Mouse (Mus musculus): ENCODE data around the gene Gm10322. TPM values are rescaled to one million over a fixed set of nuclear protein-coding genes. Genes with fewer than 3 reads are reported as not detected.

Gene Gm10322
- polyA plus RNA-seq (2016; fragmentation: Nextera tagmentation; extraction: Ambion mirVana), result not detected in 2 replicates

- Histone ChIP-seq H3K9ac (peak within 1 kb of the TSS; percentile 83), H3K27me3 (no peaks in the 10 kb centered on the region), H3K36me3 (replicated peaks) (no peaks in the 10 kb centered on the region), H3K4me1 (peaks cover 22% of the 10 kb centered on the region), H3K9me3 (no peaks in the 10 kb centered on the region), H3K4me2 (peak within 1 kb of the TSS; percentile 87), H3K4me3 (replicated peaks) (peak within 1 kb of the TSS; percentile 74), H3K27ac (peak within 1 kb of the TSS; percentile 80)
- WGBS, result 0% methylated on average over 43 of the region's 51 CpGs
- peak; percentile 76 for ATAC-seq (ENCODE audit: low FRiP score)
Observed at GRCm38 (mm10) chr10:59615981-59616520, at the start of gene Gm10322. Gene Gm10322 (plus strand): TSS chr10:59616063.

- peaks cover 22% of the 10 kb centered on the region for H3K4me1 ChIP-seq
- H3K4me2 ChIP-seq, result no peak overlapping the region
- no peaks in the 10 kb centered on the region for H3K36me3 ChIP-seq (replicated peaks)
- no peaks in the 10 kb centered on the region for H3K9me3 ChIP-seq
- no peak for ATAC-seq (ENCODE audit: low FRiP score)
- H3K4me3 ChIP-seq (replicated peaks), result no peak overlapping the region
- no peaks in the 10 kb centered on the region for H3K27me3 ChIP-seq
- H3K9ac ChIP-seq, result no peak overlapping the region
- WGBS, result 92% methylated on average over 13 of the region's 13 CpGs
- no peak overlapping the region for H3K27ac ChIP-seq
Observed at GRCm38 (mm10) chr10:59566968-59567367, 48.9 kb upstream of the Gm10322 start.

- Histone ChIP-seq H3K27me3 (no peaks in the 10 kb centered on the region), H3K27ac (peak overlapping the region; percentile 36; the same call in 1 of the 2 replicates), H3K36me3 (replicated peaks) (no peaks in the 10 kb centered on the region), H3K4me2 (no peak overlapping the region), H3K9ac (no peak overlapping the region), H3K9me3 (peaks cover 13% of the 10 kb centered on the region), H3K4me1 (peaks cover 22% of the 10 kb centered on the region), H3K4me3 (replicated peaks) (no peak overlapping the region)
- peak; percentile 49; the same call in 1 of the 2 replicates for ATAC-seq (ENCODE audit: low FRiP score)
- WGBS, result 39% methylated on average over 10 of the region's 10 CpGs
Observed at GRCm38 (mm10) chr10:59568665-59569480, 47.0 kb upstream of the Gm10322 start.

GRCm38 (mm10) chr10:59569481-59569869 lies 46.4 kb upstream of the Gm10322 start:
- no peak overlapping the region for H3K4me2 ChIP-seq
- no peaks in the 10 kb centered on the region for H3K36me3 ChIP-seq (replicated peaks)
- peaks cover 17% of the 10 kb centered on the region for H3K9me3 ChIP-seq
- no peak for ATAC-seq (ENCODE audit: low FRiP score)
- H3K9ac ChIP-seq, result no peak overlapping the region
- peak overlapping the region; percentile 36; the same call in 1 of the 2 replicates for H3K27ac ChIP-seq
- H3K4me1 ChIP-seq, result peaks cover 22% of the 10 kb centered on the region
- no peaks in the 10 kb centered on the region for H3K27me3 ChIP-seq
- no peak overlapping the region for H3K4me3 ChIP-seq (replicated peaks)
- WGBS, result 68% methylated on average over 1 of the region's 1 CpGs

- Histone ChIP-seq H3K27ac (no peak overlapping the region), H3K4me1 (peaks cover 20% of the 10 kb centered on the region), H3K36me3 (replicated peaks) (no peaks in the 10 kb centered on the region), H3K9me3 (peaks cover 17% of the 10 kb centered on the region), H3K4me2 (no peak overlapping the region), H3K9ac (no peak overlapping the region), H3K4me3 (replicated peaks) (no peak overlapping the region), H3K27me3 (no peaks in the 10 kb centered on the region)
- 90% methylated on average over 6 of the region's 6 CpGs for whole genome bisulfite sequencing
- ATAC-seq (ENCODE audit: low FRiP score), result no peak
Observed at GRCm38 (mm10) chr10:59570360-59570759, 45.5 kb upstream of the Gm10322 start.

- WGBS, result 82% methylated on average over 2 of the region's 2 CpGs
- ATAC-seq (ENCODE audit: low FRiP score), result no peak
- Histone ChIP-seq H3K27me3 (no peaks in the 10 kb centered on the region), H3K27ac (no peak overlapping the region), H3K4me3 (replicated peaks) (no peak overlapping the region), H3K4me2 (no peak overlapping the region), H3K9me3 (peaks cover 17% of the 10 kb centered on the region), H3K4me1 (peaks cover 17% of the 10 kb centered on the region), H3K36me3 (replicated peaks) (no peaks in the 10 kb centered on the region), H3K9ac (no peak overlapping the region)
Observed at GRCm38 (mm10) chr10:59570780-59571179, 45.1 kb upstream of the Gm10322 start.

- Histone ChIP-seq H3K4me1 (peaks cover 13% of the 10 kb centered on the region), H3K4me2 (no peak overlapping the region), H3K27me3 (no peaks in the 10 kb centered on the region), H3K9me3 (peaks cover 17% of the 10 kb centered on the region), H3K27ac (no peak overlapping the region), H3K9ac (no peak overlapping the region), H3K36me3 (replicated peaks) (no peaks in the 10 kb centered on the region), H3K4me3 (replicated peaks) (no peak overlapping the region)
- ATAC-seq (ENCODE audit: low FRiP score), result no peak
- 93% methylated on average over 4 of the region's 4 CpGs for WGBS
Observed at GRCm38 (mm10) chr10:59571273-59571672, 44.6 kb upstream of the Gm10322 start.

- Histone ChIP-seq H3K4me1 (peaks cover 13% of the 10 kb centered on the region), H3K27ac (no peak overlapping the region), H3K4me3 (replicated peaks) (no peak overlapping the region), H3K4me2 (no peak overlapping the region), H3K36me3 (replicated peaks) (no peaks in the 10 kb centered on the region), H3K27me3 (no peaks in the 10 kb centered on the region), H3K9me3 (peaks cover 17% of the 10 kb centered on the region), H3K9ac (no peak overlapping the region)
- no peak for ATAC-seq (ENCODE audit: low FRiP score)
- 89% methylated on average over 5 of the region's 5 CpGs for WGBS
Observed at GRCm38 (mm10) chr10:59571964-59572363, 43.9 kb upstream of the Gm10322 start.

GRCm38 (mm10) chr10:59576305-59576704 lies 39.6 kb upstream of the Gm10322 start:
- Histone ChIP-seq H3K4me3 (replicated peaks) (no peak overlapping the region), H3K4me1 (peaks cover 6% of the 10 kb centered on the region; the same call in 1 of the 2 replicates), H3K9me3 (peaks cover 17% of the 10 kb centered on the region), H3K9ac (no peak overlapping the region), H3K4me2 (no peak overlapping the region), H3K27ac (no peak overlapping the region), H3K36me3 (replicated peaks) (no peaks in the 10 kb centered on the region), H3K27me3 (no peaks in the 10 kb centered on the region)
- WGBS, result 60% methylated on average over 5 of the region's 5 CpGs
- ATAC-seq (ENCODE audit: low FRiP score), result no peak

GRCm38 (mm10) chr10:59577871-59578801 lies 37.7 kb upstream of the Gm10322 start:
- H3K36me3 ChIP-seq (replicated peaks), result no peaks in the 10 kb centered on the region
- H3K4me2 ChIP-seq, result no peak overlapping the region
- ATAC-seq (ENCODE audit: low FRiP score), result no peak
- peaks cover 10% of the 10 kb centered on the region for H3K9me3 ChIP-seq
- 0 out of 2 replicates have a peak overlapping the region, but pooled peaks have one; percentile 8 for H3K27ac ChIP-seq
- no peak overlapping the region for H3K9ac ChIP-seq
- no peaks in the 10 kb centered on the region for H3K27me3 ChIP-seq
- H3K4me1 ChIP-seq, result peaks cover 9% of the 10 kb centered on the region; the same call in 1 of the 2 replicates
- no peak overlapping the region for H3K4me3 ChIP-seq (replicated peaks)
- 77% methylated on average over 12 of the region's 12 CpGs for WGBS

GRCm38 (mm10) chr10:59579645-59580044 lies 36.2 kb upstream of the Gm10322 start:
- no peak for ATAC-seq (ENCODE audit: low FRiP score)
- no peaks in the 10 kb centered on the region for H3K9me3 ChIP-seq
- no peak overlapping the region for H3K4me3 ChIP-seq (replicated peaks)
- no peak overlapping the region for H3K27ac ChIP-seq
- no peak overlapping the region for H3K9ac ChIP-seq
- H3K4me2 ChIP-seq, result no peak overlapping the region
- no peaks in the 10 kb centered on the region for H3K27me3 ChIP-seq
- no peaks in the 10 kb centered on the region for H3K36me3 ChIP-seq (replicated peaks)
- 95% methylated on average over 3 of the region's 3 CpGs for WGBS
- peaks cover 9% of the 10 kb centered on the region; the same call in 1 of the 2 replicates for H3K4me1 ChIP-seq

All from forebrain, embryonic 12.5 days (tissue).